Mouse (Mus musculus) embryonic facial prominence, embryonic 13.5 days (tissue): ENCODE data around the gene Trem2. TPM values are rescaled to one million over a fixed set of nuclear protein-coding genes. Genes with fewer than 3 reads are reported as not detected.
A peak's percentile ranks its signal among the peaks of the same experiment; 100 is the strongest.

Experiments used
- ATAC-seq: fragments of 200-750 bp; cut with Nextera tagmentation; 2 replicates; pipeline ENCODE4 v1.8.0; 2017; ENCODE audit warnings: low read depth; ENCODE audit not compliant: insufficient number of reproducible peaks, insufficient read depth, low FRiP score, low TSS enrichment
- H3K27ac ChIP-seq: fragments of 300-500 bp; sonication (generic); 2 replicates; pipeline ENCODE4 v1.5.1; 2015; ENCODE audit warnings: moderate library complexity, mild to moderate bottlenecking, inconsistent platforms
- H3K27me3 ChIP-seq: fragments of 300-500 bp; sonication (generic); 2 replicates; pipeline ENCODE4 v1.6.1; 2015; ENCODE audit warnings: mild to moderate bottlenecking, inconsistent platforms
- H3K36me3 ChIP-seq: fragments of 300-500 bp; sonication (generic); 2 replicates; pipeline ENCODE4 v1.6.1; 2015; ENCODE audit warnings: mild to moderate bottlenecking, inconsistent platforms
- H3K4me1 ChIP-seq: fragments of 300-500 bp; sonication (generic); 2 replicates; pipeline ENCODE4 v1.6.1; 2015; ENCODE audit warnings: inconsistent platforms
- H3K4me2 ChIP-seq: fragments of 300-500 bp; sonication (generic); 2 replicates; pipeline ENCODE4 v1.6.1; 2015; ENCODE audit warnings: moderate library complexity, mild to moderate bottlenecking, inconsistent platforms
- H3K4me3 ChIP-seq: fragments of 300-500 bp; sonication (generic); 2 replicates; pipeline ENCODE4 v1.5.1; 2015; ENCODE audit warnings: mild to moderate bottlenecking, inconsistent platforms
- H3K9ac ChIP-seq: fragments of 300-500 bp; sonication (generic); 2 replicates; pipeline ENCODE4 v1.6.1; 2015; ENCODE audit warnings: mild to moderate bottlenecking, inconsistent platforms
- H3K9me3 ChIP-seq: fragments of 300-500 bp; sonication (generic); 2 replicates; pipeline ENCODE4 v1.6.1; 2016; ENCODE audit warnings: inconsistent platforms
- WGBS: fragments of 180-500 bp; shearing (Covaris S2); methylation state at CpG from one replicate; pipeline ENCODE4 v1.1.7; 2015; ENCODE audit warnings: mixed read lengths; 5-methylcytosine and 5-hydroxymethylcytosine counted together
- polyA plus RNA-seq: library from polyadenylated mRNA; unstranded; fragments of >200 nt; fragmentation: Nextera tagmentation; extraction: Ambion mirVana; gene quantifications from 2 replicates; pipeline ENCODE4 v1.2.1, GENCODE M21; 2015

Trem2 gene
- polyA plus RNA-seq, 1 experiment from 2014 or later = 3.7 TPM

- Histone ChIP-seq H3K27ac (no peak overlapping the region), H3K4me2 (no peak overlapping the region), H3K4me1 (0 out of 2 replicates have a peak, but pooled peaks cover 4% of the 10 kb centered on the region), H3K9me3 (no peaks in the 10 kb centered on the region), H3K9ac (no peak overlapping the region), H3K4me3 (no peak overlapping the region), H3K27me3 (no peaks in the 10 kb centered on the region), H3K36me3 (no peaks in the 10 kb centered on the region)
- 91% methylated on average over 6 of the region's 6 CpGs for WGBS
- ATAC-seq = no peak
Observed at GRCm38 (mm10) chr17:48325093-48325492, 21.1 kb upstream of the Trem2 start.

- Histone ChIP-seq H3K36me3 (no peaks in the 10 kb centered on the region), H3K4me3 (no peak overlapping the region), H3K27ac (no peak overlapping the region), H3K9me3 (no peaks in the 10 kb centered on the region), H3K27me3 (no peaks in the 10 kb centered on the region), H3K4me1 (0 out of 2 replicates have a peak, but pooled peaks cover 4% of the 10 kb centered on the region), H3K9ac (no peak overlapping the region), H3K4me2 (no peak overlapping the region)
- ATAC-seq = no peak
- WGBS = 89% methylated on average over 11 of the region's 11 CpGs
Observed at GRCm38 (mm10) chr17:48325638-48326037, 20.6 kb upstream of the Trem2 start.

- WGBS = 49% methylated on average over 4 of the region's 4 CpGs
Observed at GRCm38 (mm10) chr17:48326656-48327055, 19.5 kb upstream of the Trem2 start.

GRCm38 (mm10) chr17:48332524-48332923, 13.7 kb upstream of the Trem2 start:
- no peak overlapping the region for H3K4me2 ChIP-seq
- H3K4me3 ChIP-seq = no peak overlapping the region
- no peak overlapping the region for H3K9ac ChIP-seq
- H3K4me1 ChIP-seq = no peaks in the 10 kb centered on the region
- H3K9me3 ChIP-seq = no peaks in the 10 kb centered on the region
- H3K27ac ChIP-seq = no peak overlapping the region
- WGBS = 85% methylated on average over 2 of the region's 2 CpGs
- no peaks in the 10 kb centered on the region for H3K36me3 ChIP-seq
- H3K27me3 ChIP-seq = no peaks in the 10 kb centered on the region
- ATAC-seq = no peak

More at GRCm38 (mm10) chr17:48326656-48327055, 19.5 kb upstream of the Trem2 start:
- H3K4me1 ChIP-seq = 0 out of 2 replicates have a peak, but pooled peaks cover 4% of the 10 kb centered on the region
- H3K4me2 ChIP-seq = no peak overlapping the region
- H3K4me3 ChIP-seq = no peak overlapping the region
- no peak overlapping the region for H3K9ac ChIP-seq
- no peaks in the 10 kb centered on the region for H3K36me3 ChIP-seq
- peak; percentile 64; the same call in 1 of the 2 replicates for ATAC-seq
- peak overlapping the region; percentile 78 for H3K27ac ChIP-seq
- no peaks in the 10 kb centered on the region for H3K9me3 ChIP-seq
- no peaks in the 10 kb centered on the region for H3K27me3 ChIP-seq

- Histone ChIP-seq H3K27me3 (no peaks in the 10 kb centered on the region), H3K4me2 (no peak overlapping the region), H3K9ac (no peak overlapping the region), H3K4me3 (no peak overlapping the region), H3K4me1 (no peaks in the 10 kb centered on the region), H3K36me3 (no peaks in the 10 kb centered on the region), H3K9me3 (no peaks in the 10 kb centered on the region), H3K27ac (no peak overlapping the region)
- 92% methylated on average over 4 of the region's 4 CpGs for WGBS
- ATAC-seq = no peak
Observed at GRCm38 (mm10) chr17:48334186-48334585, 12.0 kb upstream of the Trem2 start.

GRCm38 (mm10) chr17:48336857-48337256, 9.3 kb upstream of the Trem2 start:
- no peak overlapping the region for H3K4me3 ChIP-seq
- 5% methylated on average over 6 of the region's 6 CpGs for WGBS
- no peaks in the 10 kb centered on the region for H3K9me3 ChIP-seq
- H3K4me1 ChIP-seq = no peaks in the 10 kb centered on the region
- no peaks in the 10 kb centered on the region for H3K27me3 ChIP-seq
- no peak overlapping the region for H3K9ac ChIP-seq
- H3K27ac ChIP-seq = no peak overlapping the region
- ATAC-seq = no peak
- no peaks in the 10 kb centered on the region for H3K36me3 ChIP-seq
- H3K4me2 ChIP-seq = no peak overlapping the region

GRCm38 (mm10) chr17:48340267-48340666, 5.9 kb upstream of the Trem2 start:
- ATAC-seq = no peak

GRCm38 (mm10) chr17:48341947-48342346, 4.3 kb upstream of the Trem2 start:
- Histone ChIP-seq H3K4me1 (no peaks in the 10 kb centered on the region), H3K4me2 (no peak overlapping the region), H3K9me3 (no peaks in the 10 kb centered on the region), H3K9ac (no peak overlapping the region), H3K36me3 (no peaks in the 10 kb centered on the region), H3K4me3 (no peak overlapping the region), H3K27ac (no peak overlapping the region), H3K27me3 (no peaks in the 10 kb centered on the region)
- 72% methylated on average over 3 of the region's 3 CpGs for WGBS
- ATAC-seq = no peak

More at GRCm38 (mm10) chr17:48340267-48340666, 5.9 kb upstream of the Trem2 start:
- Histone ChIP-seq H3K9me3 (no peaks in the 10 kb centered on the region), H3K4me2 (no peak overlapping the region), H3K4me3 (no peak overlapping the region), H3K36me3 (no peaks in the 10 kb centered on the region), H3K27ac (no peak overlapping the region), H3K4me1 (no peaks in the 10 kb centered on the region), H3K9ac (no peak overlapping the region), H3K27me3 (no peaks in the 10 kb centered on the region)
- 92% methylated on average over 1 of the region's 1 CpGs for WGBS

GRCm38 (mm10) chr17:48343065-48343464, 3.1 kb upstream of the Trem2 start:
- no peak overlapping the region for H3K9ac ChIP-seq
- 81% methylated on average over 2 of the region's 2 CpGs for WGBS
- no peaks in the 10 kb centered on the region for H3K36me3 ChIP-seq
- H3K4me1 ChIP-seq = no peaks in the 10 kb centered on the region
- no peak overlapping the region for H3K27ac ChIP-seq
- no peak overlapping the region for H3K4me3 ChIP-seq
- H3K27me3 ChIP-seq = no peaks in the 10 kb centered on the region
- no peaks in the 10 kb centered on the region for H3K9me3 ChIP-seq
- no peak for ATAC-seq
- H3K4me2 ChIP-seq = no peak overlapping the region

- 84% methylated on average over 4 of the region's 4 CpGs for WGBS
- Histone ChIP-seq H3K27ac (no peak overlapping the region), H3K9ac (no peak overlapping the region), H3K4me2 (no peak overlapping the region), H3K4me1 (no peaks in the 10 kb centered on the region), H3K9me3 (no peaks in the 10 kb centered on the region), H3K4me3 (no peak overlapping the region), H3K27me3 (no peaks in the 10 kb centered on the region), H3K36me3 (no peaks in the 10 kb centered on the region)
- ATAC-seq = no peak
Observed at GRCm38 (mm10) chr17:48345824-48346223, 377 bp upstream of the Trem2 start.

- ATAC-seq = no peak
- Histone ChIP-seq H3K27me3 (no peaks in the 10 kb centered on the region), H3K9ac (no peak overlapping the region), H3K27ac (no peak overlapping the region), H3K4me3 (no peak overlapping the region), H3K9me3 (no peaks in the 10 kb centered on the region), H3K36me3 (no peaks in the 10 kb centered on the region), H3K4me1 (no peaks in the 10 kb centered on the region), H3K4me2 (no peak overlapping the region)
- 75% methylated on average over 4 of the region's 4 CpGs for WGBS
Observed at GRCm38 (mm10) chr17:48346834-48347233, 633 bp downstream of the Trem2 start.

- H3K4me1 ChIP-seq = no peaks in the 10 kb centered on the region
- no peaks in the 10 kb centered on the region for H3K9me3 ChIP-seq
- no peak for ATAC-seq
- H3K4me2 ChIP-seq = no peak overlapping the region
- no peak overlapping the region for H3K27ac ChIP-seq
- H3K4me3 ChIP-seq = no peak overlapping the region
- no peaks in the 10 kb centered on the region for H3K36me3 ChIP-seq
- WGBS = 79% methylated on average over 2 of the region's 2 CpGs
- no peak overlapping the region for H3K9ac ChIP-seq
- no peaks in the 10 kb centered on the region for H3K27me3 ChIP-seq
Observed at GRCm38 (mm10) chr17:48347287-48347686, 1.1 kb downstream of the Trem2 start.
